Mouse (Mus musculus) C2C12 (cell line): ENCODE measurements around the gene Rhof. TPM values are rescaled to one million over a fixed set of nuclear protein-coding genes. Genes with fewer than 3 reads are reported as not detected.

Experiments
- H3K27me3 ChIP-seq: one replicate; pipeline ENCODE4 v1.6.1; 2011; ENCODE audit not compliant: control insufficient read depth, insufficient read depth, insufficient read length
- H3K36me3 ChIP-seq: one replicate; pipeline ENCODE4 v1.6.1; 2011; ENCODE audit not compliant: control insufficient read depth, insufficient read depth
- H3K4me3 ChIP-seq: one replicate; pipeline ENCODE4 v1.5.1; 2011; ENCODE audit warnings: mild to moderate bottlenecking, control low read depth; ENCODE audit not compliant: poor library complexity, insufficient read depth, severe bottlenecking
- H3K79me2 ChIP-seq: one replicate; pipeline ENCODE4 v1.6.1; 2011; ENCODE audit not compliant: control insufficient read depth, insufficient read depth
- H3K79me3 ChIP-seq: one replicate; pipeline ENCODE4 v1.6.1; 2011; ENCODE audit warnings: low read depth, control low read depth
- H3ac ChIP-seq: one replicate; pipeline ENCODE3; 2011; ENCODE audit warnings: low read depth; ENCODE audit not compliant: control insufficient read depth, insufficient read length
- CEBPB ChIP-seq: IDR thresholded peaks from one replicate; pipeline ENCODE4 v1.6.1; 2011; ENCODE audit warnings: low read depth, mild to moderate bottlenecking, control low read depth, moderate library complexity
- CTCF ChIP-seq: IDR thresholded peaks from one replicate; pipeline ENCODE4 v1.5.1; 2011; ENCODE audit not compliant: control insufficient read depth, insufficient read depth, insufficient read length
- FOSL1 ChIP-seq: IDR thresholded peaks from one replicate; pipeline ENCODE4 v1.8.0; 2011; ENCODE audit warnings: mild to moderate bottlenecking, low read length; ENCODE audit not compliant: poor library complexity, insufficient read depth, severe bottlenecking
- MAX ChIP-seq: IDR thresholded peaks from one replicate; pipeline ENCODE4 v1.6.1; 2011; ENCODE audit warnings: mild to moderate bottlenecking, control low read depth
- MYOD1 ChIP-seq: IDR thresholded peaks from one replicate; pipeline ENCODE4 v1.6.1; 2011; ENCODE audit warnings: low read depth; ENCODE audit not compliant: control insufficient read depth, insufficient read length
- MYOG ChIP-seq: IDR thresholded peaks from one replicate; pipeline ENCODE4 v1.6.1; 2011; ENCODE audit not compliant: control insufficient read depth, insufficient read length; ENCODE audit errors: extremely low read depth
- USF1 ChIP-seq: IDR thresholded peaks from one replicate; pipeline ENCODE4 v1.6.1; 2011; ENCODE audit warnings: low read depth, mild to moderate bottlenecking, control low read depth, moderate library complexity
- polyA plus RNA-seq: library from polyadenylated mRNA; unstranded; fragments of >200 nt; fragmentation: generic; extraction: Trizol; gene quantifications from one replicate; pipeline ENCODE4 v1.2.1, GENCODE M21; 2012; ENCODE audit warnings: missing spikeins

Rhof gene
- polyA plus RNA-seq, 1 experiment = 1.9 TPM

- no peaks in the 10 kb centered on the region for H3K27me3 ChIP-seq
- no peak overlapping the region for H3K4me3 ChIP-seq
- H3ac ChIP-seq = no peak overlapping the region
- no peaks in the 10 kb centered on the region for H3K79me3 ChIP-seq
- no peaks in the 10 kb centered on the region for H3K36me3 ChIP-seq
- TF ChIP-seq CTCF (no peak), MYOD1 (no peak), USF1 (no peak), CEBPB (no peak), FOSL1 (no peak), MAX (no peak), MYOG (no peak)
- H3K79me2 ChIP-seq = no peaks in the 10 kb centered on the region
Observed at GRCm38 (mm10) chr5:123102376-123102775, 30.1 kb downstream of the Rhof start.

GRCm38 (mm10) chr5:123098487-123098886, 34.0 kb downstream of the Rhof start:
- Histone ChIP-seq H3K36me3 (no peaks in the 10 kb centered on the region), H3K79me2 (no peaks in the 10 kb centered on the region), H3K27me3 (no peaks in the 10 kb centered on the region), H3K79me3 (no peaks in the 10 kb centered on the region), H3K4me3 (no peak overlapping the region), H3ac (no peak overlapping the region)
- TF ChIP-seq FOSL1 = no peak
- TF ChIP-seq MAX = no peak
- TF ChIP-seq CTCF = no peak
- TF ChIP-seq CEBPB = no peak
- TF ChIP-seq USF1 = no peak
- no peak for TF ChIP-seq MYOD1
- no peak for TF ChIP-seq MYOG

GRCm38 (mm10) chr5:123096299-123096698, 36.2 kb downstream of the Rhof start:
- H3K4me3 ChIP-seq = no peak overlapping the region
- no peak overlapping the region for H3ac ChIP-seq
- H3K79me3 ChIP-seq = no peaks in the 10 kb centered on the region
- no peaks in the 10 kb centered on the region for H3K79me2 ChIP-seq
- no peaks in the 10 kb centered on the region for H3K36me3 ChIP-seq
- TF ChIP-seq MAX = no peak
- TF ChIP-seq USF1 = no peak
- no peak for TF ChIP-seq FOSL1
- no peak for TF ChIP-seq MYOG
- no peak for TF ChIP-seq CEBPB
- no peaks in the 10 kb centered on the region for H3K27me3 ChIP-seq

- Histone ChIP-seq H3K79me2 (no peaks in the 10 kb centered on the region), H3K4me3 (no peak overlapping the region), H3ac (no peak overlapping the region), H3K27me3 (no peaks in the 10 kb centered on the region), H3K36me3 (no peaks in the 10 kb centered on the region), H3K79me3 (no peaks in the 10 kb centered on the region)
- TF ChIP-seq MYOD1 (no peak), MYOG (no peak), FOSL1 (no peak), USF1 (no peak), CEBPB (no peak), MAX (no peak), CTCF (no peak)
Observed at GRCm38 (mm10) chr5:123094238-123094991, 38.1 kb downstream of the Rhof start.

- no peaks in the 10 kb centered on the region for H3K36me3 ChIP-seq
- no peak for TF ChIP-seq MYOG
- H3K79me2 ChIP-seq = no peaks in the 10 kb centered on the region
- H3K27me3 ChIP-seq = no peaks in the 10 kb centered on the region
- no peak overlapping the region for H3K4me3 ChIP-seq
- H3ac ChIP-seq = no peak overlapping the region
- H3K79me3 ChIP-seq = no peaks in the 10 kb centered on the region
Observed at GRCm38 (mm10) chr5:123093077-123093633, 39.3 kb downstream of the Rhof start.

GRCm38 (mm10) chr5:123090560-123091306, 41.8 kb downstream of the Rhof start:
- no peaks in the 10 kb centered on the region for H3K79me3 ChIP-seq
- H3ac ChIP-seq = no peak overlapping the region
- TF ChIP-seq MAX (no peak), USF1 (no peak), FOSL1 (no peak), CEBPB (no peak), MYOD1 (no peak), MYOG (no peak), CTCF (no peak)
- no peaks in the 10 kb centered on the region for H3K36me3 ChIP-seq
- no peaks in the 10 kb centered on the region for H3K79me2 ChIP-seq
- no peaks in the 10 kb centered on the region for H3K27me3 ChIP-seq
- H3K4me3 ChIP-seq = no peak overlapping the region
